Mouse (Mus musculus) MN1 (cell line): ENCODE measurements around the gene Jmjd1c.

ENCODE experiments used
- DNase-seq: peaks from one replicate; pipeline ENCODE4 v3.0.0-alpha.2; 2016; ENCODE audit warnings: low spot score

Gene Jmjd1c

DNA sequence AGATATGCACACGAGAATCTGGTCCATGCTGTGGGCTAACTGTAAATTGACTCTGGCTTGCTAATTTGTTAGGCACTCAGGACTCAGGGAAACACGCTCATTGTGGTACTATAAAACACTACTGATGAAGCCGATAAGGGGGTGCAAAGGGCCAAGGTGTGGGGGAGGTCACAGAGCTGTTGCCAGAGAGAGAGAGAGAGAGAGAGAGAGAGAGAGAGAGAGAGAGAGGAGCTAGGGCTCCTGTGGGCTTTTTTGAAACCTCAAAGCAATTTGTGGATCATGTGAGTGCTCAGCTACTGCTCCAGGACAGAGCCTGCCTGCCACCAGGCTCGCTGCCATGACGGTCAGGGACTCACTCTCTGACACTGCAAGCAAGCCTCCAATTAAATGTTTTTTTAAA lies 202.9 kb downstream of the Jmjd1c start:
- DNase-seq, result peak; percentile 58

GRCm38 (mm10) chr10:67299285-67299684 lies 203.4 kb downstream of the Jmjd1c start:
- no peak for DNase-seq

DNA sequence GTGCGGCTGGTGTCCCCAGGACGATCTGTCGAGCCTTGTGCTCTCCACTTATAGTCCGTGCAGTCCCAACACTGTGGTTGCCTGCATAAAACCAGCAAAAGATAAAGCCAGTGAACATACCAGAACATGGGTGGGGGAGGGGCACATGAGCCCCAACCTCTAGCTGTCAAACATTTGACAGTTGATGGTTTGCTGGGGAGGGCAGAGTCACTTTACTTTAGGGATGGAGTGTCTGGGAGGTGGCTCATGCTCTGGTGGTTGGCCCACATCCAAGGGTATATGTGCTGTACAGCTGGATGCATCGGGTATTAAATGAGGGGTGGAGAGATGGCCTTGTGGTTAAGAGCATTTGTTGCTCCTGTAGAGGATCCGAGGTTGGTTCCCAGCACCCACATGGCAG lies 205.1 kb downstream of the Jmjd1c start:
- DNase-seq, result no peak

- no peak for DNase-seq
These were observed 206.4 kb downstream of the Jmjd1c start for GRCm38 (mm10) chr10:67302340-67302739.
